In the genomic region with DNA sequence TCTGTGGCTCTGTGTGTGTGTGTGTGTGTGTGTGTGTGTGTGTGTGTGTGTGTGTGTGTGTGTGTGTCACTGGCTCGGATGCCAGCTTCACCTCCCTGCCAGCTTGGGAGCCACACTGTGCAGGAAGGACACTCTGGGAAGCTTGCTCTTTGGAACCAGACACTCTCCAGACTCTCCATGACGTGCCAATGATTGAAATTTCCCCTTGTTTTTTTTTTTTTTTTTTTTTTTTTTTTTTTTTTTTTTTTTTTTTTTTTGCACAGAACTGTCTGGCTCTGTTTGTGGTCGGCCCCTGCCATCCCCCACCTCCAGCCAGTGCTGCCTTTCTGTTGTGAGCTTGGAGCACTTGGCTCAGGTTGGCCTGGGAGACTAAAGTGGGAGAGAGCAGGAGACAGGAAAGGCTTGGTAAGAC, we compare ENCODE assay signal across 17 mouse cellular contexts. TPM values are rescaled to one million over a fixed set of nuclear protein-coding genes. Genes with fewer than 3 reads are reported as not detected.
DNase-seq lines count a peak whose midpoint lies in the region; ATAC-seq lines count a peak whose summit lies in the region.
"Had no signal": no experiment of that assay in that cellular context is flagged by ENCODE, and none has a peak within 500 bp of the region (broad histone marks: within the 10 kb centered on the region; RNA-seq: fewer than 3 reads in every experiment).

No protein-coding gene starts in this region.

- peak; percentile 24 for DNase-seq in gastrocnemius, postnatal 10 days
- no peak for DNase-seq in gastrocnemius, postnatal 36 days
- DNase-seq in kidney, adult 9 months = peak; percentile 55
- peak; percentile 80 for DNase-seq in Muller cell, postnatal 12 days (ENCODE audit: inconsistent ontology term)
- DNase-seq in cerebellum, postnatal 25 days = peak; percentile 64 to 76
- no peak for DNase-seq in ovary, postnatal 36 days (ENCODE audit: low spot score)
- no peak for DNase-seq in right cerebral cortex, postnatal 14 days
- DNase-seq: lung, postnatal 14 days; right cerebral cortex, adult 18-20 months; thymus, postnatal 36 days had no signal

- no peak overlapping the region for H3K4me2 ChIP-seq in kidney, embryonic 16.5 days (replicated peaks; ENCODE audit: low read depth, low read length)
- H3K4me2 ChIP-seq: embryonic facial prominence, embryonic 12.5 days; liver, embryonic 12.5 days; neural tube, embryonic 15.5 days had no signal

- no peak overlapping the region for H3K4me3 ChIP-seq in kidney, embryonic 16.5 days (ENCODE audit: low read length)
- H3K4me3 ChIP-seq: embryonic facial prominence, embryonic 12.5 days; forebrain, embryonic 10.5 days; liver, embryonic 12.5 days; midbrain, embryonic 10.5 days; neural tube, embryonic 15.5 days had no signal

- H3K27me3 ChIP-seq in kidney, embryonic 16.5 days (ENCODE audit: insufficient read depth, low read length) = no peaks in the 10 kb centered on the region
- H3K27me3 ChIP-seq: embryonic facial prominence, embryonic 12.5 days; liver, embryonic 12.5 days; neural tube, embryonic 15.5 days had no signal

- H3K36me3 ChIP-seq in kidney, embryonic 16.5 days (ENCODE audit: insufficient read depth, low read length) = no peaks in the 10 kb centered on the region
- H3K36me3 ChIP-seq: embryonic facial prominence, embryonic 12.5 days; forebrain, embryonic 10.5 days; liver, embryonic 12.5 days; midbrain, embryonic 10.5 days; neural tube, embryonic 15.5 days had no signal

- no peak overlapping the region for H3K9ac ChIP-seq in kidney, embryonic 16.5 days (replicated peaks; ENCODE audit: low read length)
- H3K9ac ChIP-seq: embryonic facial prominence, embryonic 12.5 days; liver, embryonic 12.5 days; neural tube, embryonic 15.5 days had no signal

- WGBS in kidney, embryonic 16.5 days = 18% methylated on average over 3 of the region's 3 CpGs

- 0 out of 2 replicates have a peak, but pooled peaks cover 3% of the 10 kb centered on the region for H3K4me1 ChIP-seq in kidney, embryonic 16.5 days (ENCODE audit: insufficient read depth, low read length)
- H3K4me1 ChIP-seq: embryonic facial prominence, embryonic 12.5 days; forebrain, embryonic 10.5 days; midbrain, embryonic 10.5 days; neural tube, embryonic 15.5 days had no signal

- intact Hi-C loops in gastrocnemius, postnatal 36 days (cut with DNase I) = no loop called here

- no peak for ATAC-seq in kidney, embryonic 16.5 days (ENCODE audit: low FRiP score, low TSS enrichment)
- ATAC-seq: liver, embryonic 12.5 days had no signal

- no peaks in the 10 kb centered on the region for H3K9me3 ChIP-seq in kidney, embryonic 16.5 days (ENCODE audit: low read length)
- H3K9me3 ChIP-seq: embryonic facial prominence, embryonic 12.5 days; forebrain, embryonic 10.5 days; liver, embryonic 12.5 days; midbrain, embryonic 10.5 days; neural tube, embryonic 15.5 days had no signal

- no peak overlapping the region for H3K27ac ChIP-seq in kidney, embryonic 16.5 days (ENCODE audit: low read length)
- H3K27ac ChIP-seq: embryonic facial prominence, embryonic 12.5 days; liver, embryonic 12.5 days; midbrain, embryonic 10.5 days; neural tube, embryonic 15.5 days; stomach, postnatal 0 days had no signal

RNA-seq across cellular contexts. Expression of a gene that starts 15.2 kb away (rescaled TPM):
- total RNA-seq in gastrocnemius, postnatal 10 days (2021) = 1 to 10 TPM; 5.7 to 9.4 TPM
- total RNA-seq in gastrocnemius, postnatal 36 days (2021) = 1 to 10 TPM; 5.6 to 6.0 TPM
- polyA plus RNA-seq in kidney, embryonic 16.5 days (2015; fragmentation: Nextera tagmentation; extraction: Ambion mirVana) = 5.9 and 6.3 TPM in 2 replicates

RNA-seq across cellular contexts. Expression of a gene that starts 29.6 kb away (rescaled TPM):
- 10 to 100 TPM; 15.1 to 15.8 TPM for total RNA-seq in gastrocnemius, postnatal 10 days (2021)
- 10 to 100 TPM; 22.1 to 23.9 TPM for total RNA-seq in gastrocnemius, postnatal 36 days (2021)
- 17.6 and 18.9 TPM in 2 replicates for polyA plus RNA-seq in kidney, embryonic 16.5 days (2015; fragmentation: Nextera tagmentation; extraction: Ambion mirVana)

RNA-seq across cellular contexts. Expression of a gene that starts 58.6 kb away (rescaled TPM):
- total RNA-seq in gastrocnemius, postnatal 10 days (2021) = 10 to 100 TPM; 15.5 to 15.9 TPM
- 1 to 10 TPM; 6.8 to 7.0 TPM for total RNA-seq in gastrocnemius, postnatal 36 days (2021)
- 63.3 and 64.0 TPM in 2 replicates for polyA plus RNA-seq in kidney, embryonic 16.5 days (2015; fragmentation: Nextera tagmentation; extraction: Ambion mirVana)

Comparison
In these comparisons a context has a peak if more than half of its experiments do, and no peak if none do; other contexts are left out.
1. DNase-seq: peak in gastrocnemius, postnatal 10 days (single experiment), kidney, adult 9 months (single experiment), Muller cell, postnatal 12 days (single experiment) and cerebellum, postnatal 25 days (2 of 2); none in gastrocnemius, postnatal 36 days (0 of 2), ovary, postnatal 36 days (single experiment) and right cerebral cortex, postnatal 14 days (single experiment).